Mouse (Mus musculus) brain, embryonic 14.5 days (tissue): ENCODE measurements around the gene D130052B06Rik. TPM values are rescaled to one million over a fixed set of nuclear protein-coding genes. Genes with fewer than 3 reads are reported as not detected.

Experiments
- DNase-seq: peaks from one replicate; pipeline ENCODE4 v3.0.0-alpha.2; 2011; ENCODE audit warnings: low read depth
- CTCF ChIP-seq: fragments of 200-500 bp; IDR thresholded peaks from 2 replicates; pipeline ENCODE4 v1.5.1; 2012; ENCODE audit warnings: inconsistent platforms, mild to moderate bottlenecking, moderate library complexity, borderline replicate concordance; ENCODE audit not compliant: insufficient read depth, insufficient read length; ENCODE audit errors: extremely low read depth
- POLR2A ChIP-seq: fragments of 200-500 bp; IDR thresholded peaks from 2 replicates; pipeline ENCODE4 v1.6.1; 2012; ENCODE audit warnings: mild to moderate bottlenecking, inconsistent platforms, borderline replicate concordance; ENCODE audit not compliant: poor library complexity, insufficient read depth, insufficient read length, severe bottlenecking; ENCODE audit errors: extremely low read depth
- polyA plus RNA-seq: library from polyadenylated mRNA; depleted of rRNA; stranded (reverse); fragments of >200 nt; gene quantifications from 2 replicates; pipeline ENCODE4 v1.2.3, GENCODE M21; 2012; rRNA removed

Gene D130052B06Rik
- polyA plus RNA-seq, 1 experiment, result 0.07 TPM

GRCm38 (mm10) chr11:33668376-33668775, 69.3 kb downstream of the D130052B06Rik start:
- TF ChIP-seq POLR2A (no peak), CTCF (no peak)
- DNase-seq, result no peak

- DNase-seq, result no peak
- no peak for TF ChIP-seq CTCF
- TF ChIP-seq POLR2A, result no peak
These were observed 71.2 kb downstream of the D130052B06Rik start for GRCm38 (mm10) chr11:33670105-33670965.

Other genes with a start within 250 kb of the D130052B06Rik start
- 6.6 and 7.2 TPM in 2 replicates for gene Ranbp17, start 85.6 kb upstream of the D130052B06Rik start, polyA plus RNA-seq
- gene Gabrp, start 20.3 kb upstream of the D130052B06Rik start, polyA plus RNA-seq, result 0.67 and 3.4 TPM in 2 replicates